Comparison of ENCODE assay signal across 19 mouse cellular contexts in genomic region chr2:121628290-121628689, GRCm38 (mm10).
DNase-seq lines count a peak whose midpoint lies in the region; ATAC-seq and TF ChIP-seq lines count a peak whose summit lies in the region.
"Had no signal": no experiment of that assay in that cellular context is flagged by ENCODE, and none has a peak within 500 bp of the region (broad histone marks: within the 10 kb centered on the region; RNA-seq: fewer than 3 reads in every experiment).

No protein-coding gene starts in this region.

- no peaks in the 10 kb centered on the region for H3K9me3 ChIP-seq in lung, embryonic 16.5 days (ENCODE audit: control insufficient read depth, low read length)
- H3K9me3 ChIP-seq: embryonic facial prominence, embryonic 13.5 days; midbrain, embryonic 10.5 days had no signal

- no peaks in the 10 kb centered on the region for H3K4me1 ChIP-seq in kidney, adult 2 months (ENCODE audit: control insufficient read depth, insufficient read depth, low read length)
- peaks cover 10% of the 10 kb centered on the region for H3K4me1 ChIP-seq in lung, embryonic 16.5 days (replicated peaks; ENCODE audit: control insufficient read depth, insufficient read depth, low read length)
- H3K4me1 ChIP-seq in embryonic fibroblast, embryonic 13.5 days (ENCODE audit: control insufficient read depth, insufficient read depth, low read length), result peaks cover 5% of the 10 kb centered on the region
- H3K4me1 ChIP-seq: midbrain, embryonic 10.5 days had no signal

- peak; percentile 39; the same call in 1 of the 2 replicates for ATAC-seq in lung, embryonic 16.5 days (ENCODE audit: low read depth)
- ATAC-seq: activated CD4-positive, CD25-positive, alpha-beta regulatory T cell, adult 4 months; CD4-positive, CD25-positive, alpha-beta regulatory T cell, adult 4 months had no signal

- H3K79me2 ChIP-seq in myocyte (ENCODE audit: control insufficient read depth, insufficient read depth), result no peaks in the 10 kb centered on the region

- TF ChIP-seq POLR2A in kidney, adult 2 months (IDR thresholded peaks at IDR 0.05; ENCODE audit: low read depth, low read length), result no peak
- TF ChIP-seq POLR2A in embryonic fibroblast, embryonic 13.5 days (IDR thresholded peaks at IDR 0.05; ENCODE audit: low read depth, low read length), result no peak
- TF ChIP-seq POLR2A in myocyte (IDR thresholded peaks at IDR 0.05; ENCODE audit: insufficient read length, low read depth), result no peak

- H3K9ac ChIP-seq in lung, embryonic 16.5 days (ENCODE audit: low read length), result no peak overlapping the region
- H3K9ac ChIP-seq: embryonic facial prominence, embryonic 13.5 days; hindbrain, embryonic 14.5 days; liver, embryonic 14.5 days had no signal

- H3ac ChIP-seq in myocyte (ENCODE audit: control insufficient read depth, insufficient read length), result no peak overlapping the region

- H3K4me2 ChIP-seq in lung, embryonic 16.5 days (ENCODE audit: low read depth, low read length), result no peak overlapping the region
- H3K4me2 ChIP-seq in myocyte (ENCODE audit: low read depth), result peak overlapping the region; percentile 58
- H3K4me2 ChIP-seq: embryonic facial prominence, embryonic 13.5 days; hindbrain, embryonic 14.5 days had no signal

- no peak overlapping the region for H3K4me3 ChIP-seq in kidney, adult 2 months (ENCODE audit: insufficient read depth, low read depth, low read length)
- H3K4me3 ChIP-seq in lung, embryonic 16.5 days (ENCODE audit: low read length), result no peak overlapping the region
- no peak overlapping the region for H3K4me3 ChIP-seq in embryonic fibroblast, embryonic 13.5 days (ENCODE audit: insufficient read depth, low read length)
- no peak overlapping the region for H3K4me3 ChIP-seq in myocyte
- H3K4me3 ChIP-seq: embryonic facial prominence, embryonic 13.5 days; midbrain, embryonic 10.5 days had no signal

- H3K36me3 ChIP-seq in kidney, adult 2 months (ENCODE audit: control insufficient read depth, insufficient read depth, low read length), result no peaks in the 10 kb centered on the region
- H3K36me3 ChIP-seq in lung, embryonic 16.5 days (ENCODE audit: control insufficient read depth, insufficient read depth, low read length), result no peaks in the 10 kb centered on the region
- no peaks in the 10 kb centered on the region for H3K36me3 ChIP-seq in myocyte (ENCODE audit: control insufficient read depth, insufficient read depth)
- H3K36me3 ChIP-seq: embryonic facial prominence, embryonic 13.5 days; midbrain, embryonic 10.5 days had no signal

- WGBS in kidney, adult 2 months, result 57% methylated on average over 10 of the region's 10 CpGs
- 39% methylated on average over 10 of the region's 10 CpGs for WGBS in lung, embryonic 16.5 days

- DNase-seq in kidney, adult 2 months, result peak; percentile 23
- no peak for DNase-seq in kidney, adult 11 months
- no peak for DNase-seq in lung, postnatal 25 days (ENCODE audit: low spot score)
- no peak for DNase-seq in layer of hippocampus, postnatal 36 days
- DNase-seq: adrenal gland, postnatal 25 days; cerebellum, adult 11-12 months; cerebellum, postnatal 14 days; retina, postnatal 1 day; right cerebral cortex, postnatal 4 days had no signal

- no peak for TF ChIP-seq CTCF in kidney, adult 2 months (conservative IDR thresholded peaks at IDR 0.05; ENCODE audit: insufficient read depth, insufficient read length, low read depth, low read length)
- TF ChIP-seq CTCF in embryonic fibroblast, embryonic 13.5 days (IDR thresholded peaks at IDR 0.05; ENCODE audit: borderline replicate concordance, insufficient read depth, low read length), result no peak

- H3K27ac ChIP-seq in kidney, adult 2 months (ENCODE audit: insufficient read depth, low read depth, low read length), result no peak overlapping the region
- H3K27ac ChIP-seq in lung, embryonic 16.5 days (ENCODE audit: low read length), result no peak overlapping the region
- H3K27ac ChIP-seq in embryonic fibroblast, embryonic 13.5 days (ENCODE audit: insufficient read depth, low read length), result peak overlapping the region; percentile 68; the same call in 1 of the 2 replicates
- H3K27ac ChIP-seq: embryonic facial prominence, embryonic 13.5 days; hindbrain, embryonic 14.5 days; liver, embryonic 14.5 days; macrophage; midbrain, embryonic 10.5 days had no signal

- H3K27me3 ChIP-seq in kidney, adult 2 months (replicated peaks; ENCODE audit: control insufficient read depth, insufficient read depth, low read length), result no peaks in the 10 kb centered on the region
- H3K27me3 ChIP-seq in lung, embryonic 16.5 days (ENCODE audit: control insufficient read depth, insufficient read depth, low read depth, low read length), result no peaks in the 10 kb centered on the region
- no peaks in the 10 kb centered on the region for H3K27me3 ChIP-seq in myocyte (ENCODE audit: control insufficient read depth, insufficient read depth, insufficient read length)
- H3K27me3 ChIP-seq: embryonic facial prominence, embryonic 13.5 days had no signal

TF ChIP-seq in myocyte, 11 proteins besides CTCF, POLR2A, EP300 and RAD21:
- TF ChIP-seq USF1 (IDR thresholded peaks at IDR 0.05; ENCODE audit: low read depth), result no peak
- TF ChIP-seq MYOG (IDR thresholded peaks at IDR 0.05; ENCODE audit: control insufficient read depth in 1 of 3, insufficient read depth in 1 of 3, insufficient read length in 2 of 3, low read depth in 2 of 3), result no peak
- no peak for TF ChIP-seq REST (IDR thresholded peaks at IDR 0.05; ENCODE audit: insufficient read depth, insufficient read length)
- TF ChIP-seq E2F4 (IDR thresholded peaks at IDR 0.05; ENCODE audit: insufficient read depth), result no peak
- no peak for TF ChIP-seq POLR2AphosphoS2 (IDR thresholded peaks at IDR 0.05; ENCODE audit: insufficient read length, low read depth)
- TF ChIP-seq TCF12 (IDR thresholded peaks at IDR 0.05; ENCODE audit: insufficient read depth, poor library complexity, severe bottlenecking), result peak; percentile 23
- TF ChIP-seq MYOD1 (IDR thresholded peaks at IDR 0.05; ENCODE audit: control insufficient read depth in 1 of 3, insufficient read length in 2 of 3, low read depth in 2 of 3), result peak in 2 of 3 experiments; percentile 45 to 61
- TF ChIP-seq MAX (IDR thresholded peaks at IDR 0.05; ENCODE audit: low read depth), result no peak
- no peak for TF ChIP-seq TCF3 (IDR thresholded peaks at IDR 0.05; ENCODE audit: insufficient read length, low read depth)
- TF ChIP-seq CEBPB (IDR thresholded peaks at IDR 0.05; ENCODE audit: insufficient read depth, poor library complexity, severe bottlenecking), result no peak
- no peak for TF ChIP-seq SRF (IDR thresholded peaks at IDR 0.05; ENCODE audit: control insufficient read depth, insufficient read length, low read depth)
